Mouse (Mus musculus): Measurements from ENCODE around the gene Tmem151b.

The Tmem151b gene

DNA sequence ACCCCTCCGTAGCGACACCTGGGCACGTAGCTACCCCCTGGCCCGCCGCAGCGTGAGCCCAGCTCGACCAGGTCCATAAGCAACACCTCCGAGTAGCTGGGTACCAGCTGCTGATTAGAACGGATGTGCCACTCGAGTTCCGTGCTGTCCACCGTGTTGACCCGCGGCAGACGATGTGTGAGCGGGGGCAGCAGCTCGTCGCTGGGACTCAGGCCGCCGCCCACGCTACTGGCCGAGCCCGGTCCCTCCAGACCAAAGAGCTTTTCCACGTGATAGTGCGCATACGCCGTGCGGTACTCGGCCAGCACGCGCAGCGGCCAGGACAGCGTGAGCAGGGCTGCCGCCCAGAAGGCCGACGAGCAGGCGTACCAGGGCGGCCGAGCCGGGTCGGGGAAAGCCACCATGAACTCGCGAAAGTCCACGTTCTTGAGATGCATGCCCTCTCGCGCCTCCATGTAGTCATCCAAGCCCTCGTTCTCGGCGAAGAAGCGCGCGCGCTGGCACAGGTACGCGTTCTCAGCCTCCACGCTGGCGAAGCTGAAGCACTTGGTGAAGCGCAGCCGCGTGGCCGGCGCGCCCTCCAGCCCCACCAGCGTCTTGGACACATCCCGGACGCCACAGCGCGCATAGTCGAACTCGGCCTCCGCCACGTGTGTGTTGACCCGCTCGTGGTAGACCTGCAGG, 4.1 kb downstream of the Tmem151b start:
- no peak for DNase-seq (ENCODE audit: low spot score in 2 of 2)

DNA sequence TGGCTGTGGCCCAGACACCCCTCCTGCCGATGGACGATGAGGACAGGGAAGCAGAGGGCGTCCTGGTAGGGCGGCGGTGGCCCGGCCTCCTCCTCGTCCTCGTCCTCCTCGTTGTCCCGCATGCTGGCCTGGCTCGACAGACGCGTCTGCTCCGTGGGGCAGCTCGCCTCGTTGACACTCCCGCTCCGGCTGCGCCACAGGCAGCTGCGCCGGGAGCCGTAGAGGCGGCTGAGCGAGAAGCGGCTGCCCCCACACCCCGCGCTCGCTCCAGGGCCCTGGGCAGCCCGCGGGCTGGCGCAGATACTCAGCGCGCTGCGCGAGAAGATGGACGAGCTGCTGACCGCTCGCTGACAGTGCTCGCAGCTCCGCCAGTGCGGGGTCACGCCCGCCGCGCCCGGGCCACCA, 4.6 kb downstream of the Tmem151b start:
- DNase-seq (ENCODE audit: low spot score in 2 of 2): no peak

DNA sequence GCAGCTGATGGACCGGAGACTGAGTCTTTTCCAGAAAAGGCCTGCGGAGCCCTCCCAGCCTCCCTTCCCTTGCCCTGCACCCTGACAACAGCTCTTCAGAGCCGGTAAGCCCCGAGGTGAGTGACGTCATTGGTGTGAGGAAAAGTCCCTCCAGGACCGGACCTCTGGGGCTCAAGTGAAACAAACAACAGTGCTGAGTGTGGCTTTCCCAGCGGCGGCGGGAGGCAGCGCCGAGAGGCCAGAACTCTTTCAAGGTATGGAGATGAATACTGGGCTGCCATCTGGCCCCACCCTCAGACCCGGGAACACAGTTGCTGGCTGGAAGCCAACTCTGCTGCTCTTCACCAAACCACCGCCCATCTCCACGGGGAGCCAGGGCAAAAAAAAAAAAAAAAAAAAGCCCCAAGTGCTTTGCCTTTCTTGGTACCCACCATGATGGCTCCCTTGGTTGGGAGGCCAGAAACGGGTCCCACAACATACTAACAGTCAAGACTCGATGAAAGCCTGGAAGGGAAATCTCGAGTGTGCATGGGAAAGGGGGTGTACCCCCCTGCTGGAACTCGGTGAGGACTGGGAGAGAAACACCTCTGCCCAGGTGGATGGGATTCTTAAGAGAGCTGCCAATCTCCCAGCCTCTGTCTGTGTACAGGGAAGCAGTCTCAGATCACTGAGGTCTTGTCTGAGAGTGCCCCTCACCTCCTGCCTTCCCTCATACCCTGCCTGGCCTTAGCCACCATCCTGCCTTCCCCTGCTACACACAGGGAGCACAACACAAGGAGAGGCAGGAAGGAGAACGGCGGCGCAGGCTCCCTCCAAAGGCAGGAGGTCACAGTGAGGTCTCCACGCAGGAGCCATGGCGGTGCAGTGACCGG, 5.2 kb downstream of the Tmem151b start:
- DNase-seq (ENCODE audit: low spot score in 2 of 2): no peak

DNA sequence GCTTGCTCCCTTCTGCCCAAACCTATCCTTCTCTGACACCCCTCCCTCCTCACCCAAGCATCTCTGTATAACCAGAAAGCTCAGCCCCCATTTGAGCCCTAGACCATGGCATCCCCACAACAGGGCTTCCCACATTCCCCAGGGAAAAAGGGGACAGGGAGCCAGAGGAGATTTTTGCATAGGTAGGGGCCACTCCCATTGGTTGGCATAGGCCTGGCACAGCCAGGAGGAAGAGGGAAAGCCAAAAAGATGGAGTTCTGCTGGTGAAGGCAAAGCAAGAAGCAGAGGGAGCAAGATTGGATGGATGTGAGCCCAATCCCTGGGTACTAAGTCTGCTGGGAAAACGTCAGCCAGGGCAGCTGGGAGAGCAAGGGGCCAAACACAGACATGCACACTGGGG, 6.4 kb downstream of the Tmem151b start:
- DNase-seq (ENCODE audit: low spot score in 2 of 2): no peak

DNA sequence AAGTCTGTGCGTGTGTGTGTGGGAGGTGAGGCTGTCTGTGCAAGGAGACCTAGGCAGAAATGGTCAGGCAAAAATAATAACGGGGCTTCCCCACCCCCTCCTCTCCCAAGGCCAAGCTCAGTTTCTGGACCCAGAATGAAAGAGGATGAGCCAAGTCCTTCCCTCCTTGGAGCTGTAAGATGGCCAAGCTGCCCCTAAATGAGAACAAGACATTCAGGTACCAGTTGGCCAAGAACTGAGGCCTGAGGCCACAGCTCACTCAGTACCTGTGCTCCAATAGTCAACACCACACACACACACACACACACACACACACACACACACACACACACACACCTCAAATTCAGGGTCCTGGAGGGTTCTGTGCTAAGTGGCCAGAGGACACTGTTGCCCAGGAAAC, 6.8 kb downstream of the Tmem151b start:
- DNase-seq (ENCODE audit: low spot score in 2 of 2): no peak

DNA sequence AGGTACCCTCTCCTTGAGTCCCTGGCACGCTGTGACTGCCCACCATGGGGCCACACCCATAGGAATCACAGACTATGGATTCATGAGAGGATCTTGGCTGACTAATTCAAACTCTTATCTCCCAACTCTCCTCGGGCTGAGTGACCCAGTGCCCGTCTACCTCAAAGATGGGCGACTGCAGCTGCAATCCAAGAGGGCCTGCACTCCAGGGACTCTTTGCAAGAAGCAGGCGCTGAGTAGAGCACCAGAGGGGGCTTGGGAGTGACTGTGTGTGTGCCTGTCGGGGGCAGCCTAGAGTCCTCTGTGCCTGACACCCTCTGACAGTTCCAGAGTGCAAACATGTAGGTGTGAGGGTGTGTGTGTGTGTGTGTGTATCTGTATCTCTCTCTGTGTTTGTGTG, 7.3 kb downstream of the Tmem151b start:
- DNase-seq (ENCODE audit: low spot score in 2 of 2): no peak

DNA sequence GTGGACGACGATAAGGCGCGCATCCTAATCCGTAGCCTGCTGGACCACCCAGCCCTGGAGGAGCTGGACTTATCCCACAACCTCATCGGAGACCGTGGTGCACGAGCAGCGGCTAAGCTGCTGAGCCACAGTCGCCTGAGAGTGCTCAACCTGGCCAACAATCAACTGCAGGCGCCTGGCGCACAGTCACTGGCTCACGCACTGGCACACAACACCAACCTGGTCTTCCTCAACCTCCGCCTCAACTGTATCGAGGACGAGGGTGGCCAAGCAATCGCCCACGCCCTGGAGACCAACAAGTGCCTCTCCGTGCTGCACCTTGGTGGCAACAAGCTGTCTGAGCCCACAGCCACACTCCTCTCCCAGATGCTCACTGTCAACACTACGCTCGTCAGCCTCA, 9.8 kb downstream of the Tmem151b start:
- no peak for DNase-seq (ENCODE audit: low spot score in 2 of 2)

DNA sequence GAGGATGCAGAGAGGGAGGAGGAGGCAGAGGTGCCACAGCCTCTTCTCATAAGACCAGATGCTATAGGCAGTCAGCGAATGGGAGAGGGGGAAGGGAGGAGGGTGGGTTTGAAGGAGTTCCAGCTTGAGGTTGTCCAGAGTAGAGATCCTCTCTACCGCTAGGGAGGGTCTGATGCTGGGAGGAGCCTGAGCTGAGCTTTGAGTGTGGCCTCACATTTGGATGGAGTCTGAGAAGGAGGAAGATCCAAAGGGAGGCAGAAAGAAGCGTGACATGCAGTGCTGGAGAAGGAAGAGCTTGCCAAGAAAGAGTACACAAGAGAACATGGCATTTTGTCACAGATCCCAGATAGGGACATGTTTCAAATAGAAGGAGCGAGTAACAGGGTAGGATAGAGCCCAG, 11.1 kb downstream of the Tmem151b start:
- no peak for DNase-seq (ENCODE audit: low spot score in 2 of 2)

DNA sequence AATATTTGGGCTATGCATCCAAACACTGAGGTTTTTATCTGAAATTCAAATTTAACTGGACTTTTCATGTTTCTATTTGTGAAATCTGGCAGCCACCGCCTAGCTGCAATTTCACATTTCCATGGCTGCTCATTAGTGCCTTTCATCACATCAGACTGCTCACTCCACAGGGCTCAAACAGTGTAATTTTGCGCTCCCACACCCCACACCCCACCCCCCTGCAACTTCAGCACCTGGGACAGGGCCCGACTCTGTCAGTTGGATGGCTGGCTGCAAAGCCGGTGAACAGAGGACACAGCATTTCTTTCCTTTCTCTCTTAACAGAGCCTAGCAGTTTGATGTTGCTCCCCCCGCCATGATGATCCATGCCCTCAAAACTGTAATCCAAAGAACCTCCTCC, 13.2 kb downstream of the Tmem151b start:
- no peak for DNase-seq (ENCODE audit: low spot score in 2 of 2)

DNA sequence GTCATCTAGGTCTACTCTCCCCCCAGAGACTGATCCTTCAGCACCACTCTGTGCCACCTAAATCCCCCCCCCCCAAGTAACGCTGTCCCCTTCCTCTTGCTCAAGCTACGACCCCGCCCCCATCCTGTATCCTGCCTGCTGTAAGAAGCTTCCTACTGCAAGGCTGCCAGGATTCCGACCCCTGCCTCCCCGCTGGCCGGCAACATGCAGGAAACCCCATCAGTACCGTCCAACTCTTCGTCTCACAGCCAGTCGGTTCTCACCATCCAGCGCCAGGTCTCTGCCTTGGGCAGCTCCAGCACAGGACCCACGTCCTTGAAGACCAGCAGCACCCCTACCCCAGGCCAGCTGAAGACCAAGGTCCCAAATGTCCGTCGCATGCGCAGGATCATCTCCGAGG, 16.6 kb downstream of the Tmem151b start:
- no peak for DNase-seq (ENCODE audit: low spot score in 2 of 2)

DNA sequence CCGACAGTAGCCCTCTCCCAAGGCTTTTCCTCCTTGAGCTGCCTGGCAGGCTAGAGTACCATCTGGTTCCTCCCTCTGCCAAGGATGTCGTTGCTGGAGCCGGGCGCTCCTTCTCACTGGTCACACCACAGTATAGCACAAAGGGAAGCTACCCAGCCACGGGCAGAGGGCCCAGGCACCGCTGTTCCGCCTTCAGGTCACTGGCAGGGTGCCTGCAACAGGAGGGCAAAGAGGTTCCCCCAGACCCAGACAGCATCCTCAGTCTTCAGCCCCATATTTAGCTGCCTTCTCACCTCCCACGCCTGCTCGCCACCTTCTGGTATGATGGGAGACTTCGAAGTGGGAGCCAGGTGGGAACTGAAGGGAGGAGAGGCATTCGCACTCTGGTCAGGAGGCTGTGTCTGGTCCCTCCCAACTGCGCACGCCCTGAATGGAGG, 19.1 kb downstream of the Tmem151b start:
- DNase-seq (ENCODE audit: low spot score in 2 of 2): no peak

DNA sequence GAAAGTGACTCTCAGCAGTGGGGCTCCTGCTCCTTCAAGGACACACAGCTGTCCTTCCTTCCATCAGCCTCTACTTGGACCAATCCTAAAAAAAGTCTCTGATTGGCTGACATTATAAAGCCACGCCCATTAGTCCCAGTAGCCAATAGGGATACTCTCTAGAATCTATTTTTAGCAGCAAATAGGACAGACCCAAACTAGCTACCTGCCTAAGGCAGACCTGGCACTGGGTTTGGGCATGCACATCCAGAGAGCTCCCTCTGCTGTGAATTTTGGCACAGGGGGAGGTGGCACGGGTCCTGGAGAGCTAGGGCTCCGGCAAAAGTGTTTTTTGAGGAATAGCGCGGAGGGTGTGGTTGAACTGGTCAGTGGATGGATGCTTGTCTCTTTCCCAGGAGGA, 22.9 kb downstream of the Tmem151b start:
- no peak for DNase-seq (ENCODE audit: low spot score in 2 of 2)

DNA sequence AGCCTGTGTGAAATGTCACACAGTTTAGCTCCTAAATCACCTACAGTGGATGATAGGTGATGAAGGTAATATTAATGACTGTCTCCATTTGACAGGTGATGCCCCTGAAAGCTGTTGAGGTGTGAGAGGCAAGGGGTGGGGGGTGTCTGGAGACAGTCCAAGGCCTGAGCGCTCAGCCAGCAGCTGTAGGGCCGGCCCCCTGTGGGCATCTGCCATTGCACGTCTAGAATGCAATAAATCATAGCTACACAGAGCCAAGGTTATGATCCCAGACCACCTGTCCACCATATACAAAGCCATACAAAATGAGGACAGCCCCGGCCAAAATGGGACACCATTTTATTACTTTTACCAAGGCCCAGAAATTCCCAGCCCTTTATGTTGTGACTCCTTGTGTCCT, 24.5 kb downstream of the Tmem151b start:
- no peak for DNase-seq (ENCODE audit: low spot score in 2 of 2)

DNA sequence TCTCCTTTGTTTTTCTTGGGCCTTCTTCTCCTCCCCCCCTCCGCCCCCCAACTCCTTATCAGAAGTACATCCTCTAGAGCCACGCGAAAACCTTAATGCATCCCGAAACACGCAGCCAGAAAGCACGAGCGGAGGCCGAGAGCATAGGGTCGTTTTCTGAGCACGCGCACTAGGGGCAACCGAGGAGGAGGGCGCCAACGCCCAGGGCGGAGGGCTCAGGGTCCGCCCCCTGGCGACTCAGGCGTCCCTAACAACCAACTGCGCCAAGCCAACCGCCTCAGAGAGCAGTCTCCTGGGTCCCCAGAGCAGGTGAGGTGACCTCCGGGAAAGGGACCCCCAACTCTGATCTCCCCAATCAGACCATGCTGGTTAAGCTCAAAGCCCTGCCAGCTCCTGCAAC, 26.2 kb downstream of the Tmem151b start, which contains the start of gene Tcte1:
Tcte1 (plus strand) TSS at position 172 of the 400 bp plus-strand sequence.
- no peak for DNase-seq (ENCODE audit: low spot score in 2 of 2)

DNA sequence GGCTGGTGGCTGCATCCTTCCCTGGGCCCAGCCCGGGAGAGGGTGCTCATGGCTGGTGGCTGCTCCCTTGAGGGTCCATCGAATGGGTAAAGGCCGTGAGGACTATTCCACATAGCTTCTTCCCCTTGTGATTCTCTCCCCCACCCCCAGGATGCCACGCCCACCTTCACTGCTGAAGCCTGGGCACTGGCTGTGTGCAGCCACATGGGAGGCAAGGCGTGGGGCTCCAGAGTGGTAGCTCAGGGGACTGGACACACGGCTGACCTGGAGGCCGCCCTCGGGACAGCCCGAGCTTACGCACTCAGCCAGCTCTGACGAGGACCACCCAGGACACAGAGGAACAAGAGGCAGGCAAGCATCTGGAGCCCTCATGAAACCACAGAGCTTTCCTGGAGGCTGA, 29.3 kb downstream of the Tmem151b start:
- no peak for DNase-seq (ENCODE audit: low spot score in 2 of 2)

DNA sequence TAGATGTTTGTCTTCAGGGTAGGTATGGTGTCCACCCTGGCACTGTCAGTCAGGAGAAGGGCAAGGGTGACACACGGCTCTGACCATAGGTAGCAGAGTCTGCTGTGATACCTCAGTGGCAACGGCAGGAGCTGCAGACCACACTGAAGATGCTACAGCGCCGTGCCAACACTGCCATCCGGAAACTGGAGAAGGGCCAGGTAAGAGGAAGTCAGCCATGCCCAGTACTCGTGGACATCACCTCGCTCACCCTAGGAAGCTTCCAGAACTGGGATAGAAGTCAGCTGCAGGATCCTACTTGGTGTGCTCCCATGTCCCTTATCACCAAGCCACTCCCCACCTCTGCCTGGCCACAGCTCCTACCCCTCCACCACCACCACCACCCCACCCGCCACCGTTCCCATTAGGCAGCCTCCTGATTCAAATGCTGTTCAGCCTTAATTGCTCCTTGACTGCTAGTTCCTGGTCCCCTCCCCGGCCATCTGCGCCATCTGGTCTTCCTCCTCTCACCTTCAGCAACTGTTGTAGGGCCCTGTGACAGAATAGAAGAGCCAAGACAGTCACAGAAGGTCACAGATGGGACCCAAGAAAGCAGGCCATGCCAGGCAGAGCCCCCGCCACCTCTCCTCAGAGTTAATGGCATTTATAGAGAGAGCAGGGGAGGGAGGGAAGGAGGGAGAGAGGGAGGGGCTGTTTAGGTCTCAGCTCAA, 30.6 kb downstream of the Tmem151b start:
- no peak for DNase-seq (ENCODE audit: low spot score in 2 of 2)

DNA sequence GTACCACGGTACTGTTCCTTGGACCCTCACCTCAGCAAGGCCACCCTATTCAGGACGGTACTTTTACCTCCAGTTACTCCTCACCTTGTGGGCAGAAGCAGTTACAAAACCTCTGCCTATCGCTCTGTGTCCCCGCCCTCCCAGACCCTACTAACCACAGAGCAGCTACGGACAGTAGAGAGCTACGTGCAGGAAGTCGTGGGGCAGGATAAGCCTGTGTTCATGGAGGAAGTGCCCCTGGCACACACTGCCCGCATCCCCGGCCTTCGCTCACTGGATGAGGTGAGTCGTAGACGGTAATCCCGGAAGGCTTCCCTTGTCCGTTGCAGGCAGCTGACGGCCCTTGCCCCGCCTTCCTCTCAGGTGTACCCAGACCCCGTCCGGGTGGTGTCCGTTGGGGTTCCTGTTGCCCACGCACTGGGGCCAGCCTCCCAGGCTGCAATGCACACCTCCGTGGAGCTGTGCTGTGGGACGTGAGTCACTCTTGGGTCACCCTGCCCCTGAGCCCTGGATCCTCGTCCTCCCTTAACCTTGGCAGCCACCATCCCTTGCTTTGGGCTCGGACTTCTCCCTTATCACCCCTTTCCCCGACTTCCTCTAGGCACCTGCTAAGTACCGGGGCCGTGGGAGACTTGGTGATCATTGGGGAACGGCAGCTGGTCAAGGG, 31.8 kb downstream of the Tmem151b start:
- no peak for DNase-seq (ENCODE audit: low spot score in 2 of 2)

DNA sequence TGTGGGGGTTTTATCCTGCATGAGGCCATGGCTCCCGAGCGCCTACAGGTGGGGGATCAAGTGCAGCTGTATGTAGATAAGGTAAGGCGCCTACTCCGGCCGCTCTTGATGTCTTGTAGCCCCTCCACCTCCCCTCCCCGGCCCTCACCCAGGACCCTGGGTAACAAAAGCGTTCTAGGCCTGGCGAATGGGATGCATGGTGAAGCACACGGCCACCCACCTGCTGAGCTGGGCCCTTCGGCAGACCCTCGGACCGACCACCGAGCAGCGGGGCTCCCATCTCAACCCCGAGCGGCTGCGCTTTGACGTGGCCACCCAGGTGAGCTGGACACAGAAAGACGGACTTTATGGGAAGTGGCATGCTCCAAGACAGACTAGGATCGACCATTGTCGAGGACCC, 32.3 kb downstream of the Tmem151b start:
- no peak for DNase-seq (ENCODE audit: low spot score in 2 of 2)

DNA sequence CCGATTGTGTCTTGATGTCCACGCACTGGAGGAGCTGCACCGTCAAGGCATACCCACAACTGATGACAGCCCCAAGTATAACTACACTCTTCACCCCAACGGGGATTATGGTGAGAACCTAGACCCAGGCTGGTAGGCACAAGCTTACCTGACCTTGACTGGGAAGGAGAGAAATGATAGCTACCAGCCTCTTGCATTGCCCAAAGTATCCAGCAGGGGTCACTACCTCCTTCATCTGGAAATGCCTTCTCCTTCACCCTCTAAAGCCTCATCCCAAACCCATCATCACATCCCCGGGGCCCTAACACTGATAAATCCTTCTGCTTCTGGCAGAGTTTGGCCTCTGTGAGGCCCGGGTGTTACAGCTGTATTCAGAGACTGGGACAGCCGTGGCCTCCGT, 33.0 kb downstream of the Tmem151b start:
- peak; percentile 48 to 75 for DNase-seq (ENCODE audit: low spot score in 2 of 2)

DNA sequence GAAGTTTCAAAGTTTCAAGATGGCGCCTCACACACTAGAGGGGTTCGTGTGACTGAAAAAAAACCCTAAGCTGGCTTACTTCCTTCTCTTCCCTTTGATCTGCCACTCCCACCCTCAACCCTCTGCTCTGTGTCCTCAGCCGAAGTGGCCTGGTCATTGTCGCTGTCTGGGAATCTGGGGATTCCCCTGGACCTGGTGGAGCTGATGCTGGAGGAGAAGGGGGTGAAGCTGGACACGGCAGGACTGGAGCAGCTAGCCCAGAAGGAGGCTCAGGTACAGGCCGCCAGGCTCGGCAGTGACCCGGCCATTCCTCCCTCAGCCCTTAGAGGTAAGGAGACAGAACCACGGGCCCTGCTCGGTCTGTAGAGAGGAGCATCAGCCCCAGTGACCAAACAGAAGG, 33.7 kb downstream of the Tmem151b start:
- DNase-seq (ENCODE audit: low spot score in 2 of 2): no peak

DNA sequence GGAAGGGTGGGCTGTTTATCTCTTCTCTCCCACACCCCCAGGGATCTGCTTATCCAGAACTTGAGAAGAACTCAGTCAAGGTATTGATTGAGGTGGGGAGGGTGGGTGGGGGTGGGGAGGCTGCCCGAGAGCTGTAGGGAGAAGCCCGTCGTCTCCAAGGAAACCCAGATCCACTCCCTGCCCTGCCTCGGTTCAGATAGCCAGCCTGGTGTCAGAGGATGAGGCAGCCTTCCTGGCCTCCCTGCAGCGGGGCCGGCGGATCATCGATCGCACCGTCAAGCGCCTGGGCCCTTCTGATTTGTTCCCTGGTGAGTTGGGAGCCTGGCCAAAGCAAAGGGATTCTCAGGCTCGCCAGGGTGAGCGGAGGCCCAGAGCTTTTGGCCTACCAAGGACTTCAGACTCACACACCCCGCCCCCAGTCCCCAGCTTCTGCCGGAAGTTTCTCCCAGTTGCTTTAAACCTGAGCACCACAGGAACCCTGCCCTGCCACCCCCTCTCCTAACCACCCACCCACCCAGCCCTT, 34.2 kb downstream of the Tmem151b start:
- DNase-seq (ENCODE audit: low spot score in 2 of 2): no peak

DNA sequence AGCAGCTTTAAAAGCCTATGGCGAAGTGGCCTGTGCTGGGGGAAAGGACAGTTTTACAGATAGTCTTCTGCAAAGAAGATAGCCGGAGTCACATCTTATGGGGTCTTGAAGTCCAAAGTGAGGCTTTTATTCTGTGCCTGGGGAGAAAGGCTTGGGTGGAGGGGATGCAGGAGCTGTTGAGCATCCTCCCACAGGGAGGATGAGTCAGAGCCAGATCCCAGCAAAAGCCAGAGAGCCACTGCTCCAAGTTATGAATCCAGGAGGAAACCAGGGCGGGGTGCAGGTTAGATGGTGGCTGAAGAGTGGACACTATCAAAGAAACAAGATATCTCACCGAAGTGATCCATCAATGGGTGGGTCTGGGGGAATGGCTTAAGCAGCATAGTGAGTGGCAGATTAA, 37.7 kb downstream of the Tmem151b start:
- no peak for DNase-seq (ENCODE audit: low spot score in 2 of 2)
